Mouse (Mus musculus): ENCODE data around the gene Acot8.

DNA sequence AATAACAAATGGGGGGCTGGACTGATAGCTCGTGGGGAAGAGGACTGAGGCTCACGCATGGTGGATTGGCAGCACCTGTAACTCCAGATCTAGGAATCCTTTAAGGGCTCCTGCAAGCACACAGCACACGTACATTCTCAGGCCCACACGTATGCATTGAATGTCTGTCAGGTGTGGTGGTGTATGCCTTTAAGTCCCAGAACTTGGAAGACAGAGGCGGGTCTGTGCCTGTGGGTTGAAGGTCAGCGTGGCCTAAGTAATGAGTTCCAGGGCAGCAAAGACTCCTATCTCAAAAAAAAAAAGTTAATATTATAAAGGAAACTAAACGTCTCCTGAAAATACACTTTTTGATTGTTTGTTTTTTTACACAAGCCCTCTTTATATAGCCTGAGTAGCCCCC, 1.9 kb upstream of the Acot8 start:
- TF ChIP-seq MAFK (IDR thresholded peaks at IDR 0.05; ENCODE audit: insufficient read depth, low read depth, low read length) (no peak), ZC3H11A (IDR thresholded peaks at IDR 0.05; ENCODE audit: borderline replicate concordance, low read depth, low read length) (no peak)

All from ES-E14 (cell line).